Mouse (Mus musculus): Measurements from ENCODE around the gene Ifngr2.

DNA sequence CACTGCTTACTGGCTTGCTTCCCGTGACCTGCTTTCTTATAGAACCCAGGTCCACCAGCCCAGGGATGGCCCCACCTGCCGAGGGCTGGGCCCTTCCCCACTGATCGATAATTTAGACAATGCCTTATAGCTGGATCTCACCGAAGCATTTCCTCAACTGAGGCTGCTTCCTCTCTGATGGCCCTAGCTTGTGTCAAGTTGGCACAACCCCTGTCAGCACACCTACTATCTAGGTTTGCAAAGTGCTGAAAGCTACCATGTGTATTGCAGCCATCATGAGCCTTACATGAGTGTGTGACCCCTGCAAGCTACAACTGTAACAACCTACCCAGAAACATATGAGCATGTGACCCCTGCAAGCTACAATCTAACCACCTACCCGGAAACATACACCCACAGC, 22.7 kb upstream of the Ifngr2 start:
- TF ChIP-seq CTCF (IDR thresholded peaks at IDR 0.05; ENCODE audit: control insufficient read depth, insufficient read depth, insufficient replicate concordance, low read depth, low read length) = no peak
- TF ChIP-seq POLR2A (IDR thresholded peaks at IDR 0.05; ENCODE audit: control insufficient read depth, low read depth, low read length) = no peak

Measured in testis, adult 2 months (tissue).